Mouse (Mus musculus): Measurements from ENCODE around the gene P4hb. TPM values are rescaled to one million over a fixed set of nuclear protein-coding genes. Genes with fewer than 3 reads are reported as not detected.
A peak's percentile ranks its signal among the peaks of the same experiment; 100 is the strongest.

The P4hb gene
- polyA plus RNA-seq, 1 experiment from 2014 or later, result 800 TPM

DNA sequence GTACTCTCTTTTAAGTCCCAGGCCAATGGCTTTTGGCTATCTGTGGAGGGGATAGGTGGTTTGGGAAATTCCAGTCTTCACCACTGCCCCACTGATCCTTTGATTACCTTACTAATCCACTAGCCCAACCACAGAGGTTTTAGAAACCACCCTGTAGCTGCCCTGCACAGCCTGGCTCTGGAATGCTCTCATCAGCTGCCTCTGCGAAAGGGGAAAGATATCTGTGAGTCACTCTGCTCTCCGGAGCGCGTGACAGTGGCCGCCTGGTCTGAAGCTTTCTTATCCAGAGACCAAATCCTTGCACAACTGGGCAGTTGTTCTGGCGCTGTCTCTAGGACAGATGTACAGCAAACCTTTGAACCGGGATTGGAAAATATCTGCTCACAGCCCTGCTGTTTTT lies 18.2 kb downstream of the P4hb start:
- H3K9ac ChIP-seq (ENCODE audit: low read length), result no peak overlapping the region
- 71% methylated on average over 7 of the region's 7 CpGs for WGBS
- no peak overlapping the region for H3K4me2 ChIP-seq (ENCODE audit: low read length)
- H3K27ac ChIP-seq (ENCODE audit: low read depth), result no peak overlapping the region
- DNase-seq (ENCODE audit: low spot score) (no peak), ATAC-seq (replicated peaks; ENCODE audit: low FRiP score, low TSS enrichment, low read depth) (no peak)
- H3K4me3 ChIP-seq (ENCODE audit: low read depth, low read length), result no peak overlapping the region
- peaks cover 9% of the 10 kb centered on the region for H3K36me3 ChIP-seq (ENCODE audit: control insufficient read depth, insufficient read depth, low read length)
- peaks cover 4% of the 10 kb centered on the region for H3K4me1 ChIP-seq (replicated peaks; ENCODE audit: control insufficient read depth, insufficient read depth, low read length)
- H3K9me3 ChIP-seq (ENCODE audit: control insufficient read depth, low read length), result peaks cover 3% of the 10 kb centered on the region; the same call in 1 of the 2 replicates
- no peaks in the 10 kb centered on the region for H3K27me3 ChIP-seq (replicated peaks; ENCODE audit: control insufficient read depth, insufficient read depth, low read length)

DNA sequence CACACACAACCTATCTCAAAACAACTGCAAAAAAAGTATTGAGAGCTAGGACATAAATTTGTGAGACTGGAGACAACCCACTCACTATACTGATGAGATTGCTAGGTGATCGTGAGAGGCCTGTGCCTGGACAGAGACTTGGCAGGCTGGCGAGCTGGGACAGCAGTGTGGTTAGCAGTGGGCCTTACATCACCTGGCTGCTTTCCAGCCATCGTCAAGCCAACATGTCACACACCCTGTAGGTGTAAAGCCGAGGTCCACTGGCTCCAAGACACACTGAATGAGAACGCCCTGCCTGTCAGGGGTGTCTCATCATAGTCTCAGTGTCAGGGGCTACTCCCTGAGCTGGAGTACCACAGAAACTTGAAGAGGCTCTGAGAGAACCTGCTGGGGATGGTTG lies 20.3 kb downstream of the P4hb start:
- Histone ChIP-seq H3K9me3 (ENCODE audit: control insufficient read depth, low read length) (peaks cover 2% of the 10 kb centered on the region; the same call in 1 of the 2 replicates), H3K4me1 (replicated peaks; ENCODE audit: control insufficient read depth, insufficient read depth, low read length) (peaks cover 15% of the 10 kb centered on the region), H3K27me3 (replicated peaks; ENCODE audit: control insufficient read depth, insufficient read depth, low read length) (no peaks in the 10 kb centered on the region), H3K4me3 (ENCODE audit: low read depth, low read length) (no peak overlapping the region), H3K36me3 (ENCODE audit: control insufficient read depth, insufficient read depth, low read length) (no peaks in the 10 kb centered on the region), H3K4me2 (ENCODE audit: low read length) (no peak overlapping the region), H3K27ac (ENCODE audit: low read depth) (no peak overlapping the region), H3K9ac (ENCODE audit: low read length) (no peak overlapping the region)
- WGBS, result 73% methylated on average over 5 of the region's 5 CpGs
- no peak for DNase-seq (ENCODE audit: low spot score)
- ATAC-seq (replicated peaks; ENCODE audit: low FRiP score, low TSS enrichment, low read depth), result no peak

DNA sequence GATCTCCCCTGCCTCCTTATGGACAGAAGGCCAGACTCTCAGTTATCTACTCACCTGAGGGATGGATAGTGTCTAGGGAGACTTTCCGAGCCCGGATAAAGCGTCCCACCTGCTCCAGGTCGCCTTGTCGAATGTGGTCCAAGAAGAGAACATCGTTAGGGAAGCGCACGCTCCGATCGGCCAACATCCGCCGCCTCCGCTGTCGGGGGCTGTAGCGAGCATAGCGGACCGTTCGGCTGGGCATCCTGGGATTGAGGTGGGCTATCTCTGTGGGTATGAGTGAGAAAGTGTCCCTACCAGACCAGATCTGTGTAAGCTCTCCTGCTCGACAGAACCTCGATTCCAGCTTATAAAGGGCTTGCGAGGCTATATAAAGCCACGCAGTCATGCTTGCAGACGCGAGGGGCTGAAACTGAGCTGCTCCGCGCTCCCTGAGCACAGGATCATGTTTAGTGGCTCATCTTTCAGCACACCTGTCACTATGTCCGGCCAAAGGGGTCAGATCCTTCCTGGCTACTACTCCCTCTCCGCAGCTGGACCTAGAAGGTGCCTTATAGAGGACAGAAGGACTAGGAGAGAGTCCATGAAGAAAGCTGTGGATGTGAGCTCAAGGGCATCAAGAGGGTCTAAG lies 22.1 kb downstream of the P4hb start, which contains the start of gene Ppp1r27:
Gene Ppp1r27 (minus strand): TSS at position 323 of the 631 bp plus-strand sequence.
- H3K27ac ChIP-seq (ENCODE audit: low read depth), result 0 out of 2 replicates have a peak within 1 kb of the TSS, but pooled peaks have one; percentile 84
- DNase-seq (ENCODE audit: low spot score), result no peak
- WGBS, result 93% methylated on average over 28 of the region's 28 CpGs
- peak within 1 kb of the TSS; percentile 89 for H3K9ac ChIP-seq (ENCODE audit: low read length)
- no peaks in the 10 kb centered on the region for H3K27me3 ChIP-seq (replicated peaks; ENCODE audit: control insufficient read depth, insufficient read depth, low read length)
- no peaks in the 10 kb centered on the region for H3K9me3 ChIP-seq (ENCODE audit: control insufficient read depth, low read length)
- peak within 1 kb of the TSS; percentile 89 for H3K4me2 ChIP-seq (ENCODE audit: low read length)
- H3K4me1 ChIP-seq (replicated peaks; ENCODE audit: control insufficient read depth, insufficient read depth, low read length), result peaks cover 15% of the 10 kb centered on the region
- no peak for ATAC-seq (replicated peaks; ENCODE audit: low FRiP score, low TSS enrichment, low read depth)
- peaks cover 4% of the 10 kb centered on the region; the same call in 1 of the 2 replicates for H3K36me3 ChIP-seq (ENCODE audit: control insufficient read depth, insufficient read depth, low read length)
- H3K4me3 ChIP-seq (ENCODE audit: low read depth, low read length), result peak within 1 kb of the TSS; percentile 83

DNA sequence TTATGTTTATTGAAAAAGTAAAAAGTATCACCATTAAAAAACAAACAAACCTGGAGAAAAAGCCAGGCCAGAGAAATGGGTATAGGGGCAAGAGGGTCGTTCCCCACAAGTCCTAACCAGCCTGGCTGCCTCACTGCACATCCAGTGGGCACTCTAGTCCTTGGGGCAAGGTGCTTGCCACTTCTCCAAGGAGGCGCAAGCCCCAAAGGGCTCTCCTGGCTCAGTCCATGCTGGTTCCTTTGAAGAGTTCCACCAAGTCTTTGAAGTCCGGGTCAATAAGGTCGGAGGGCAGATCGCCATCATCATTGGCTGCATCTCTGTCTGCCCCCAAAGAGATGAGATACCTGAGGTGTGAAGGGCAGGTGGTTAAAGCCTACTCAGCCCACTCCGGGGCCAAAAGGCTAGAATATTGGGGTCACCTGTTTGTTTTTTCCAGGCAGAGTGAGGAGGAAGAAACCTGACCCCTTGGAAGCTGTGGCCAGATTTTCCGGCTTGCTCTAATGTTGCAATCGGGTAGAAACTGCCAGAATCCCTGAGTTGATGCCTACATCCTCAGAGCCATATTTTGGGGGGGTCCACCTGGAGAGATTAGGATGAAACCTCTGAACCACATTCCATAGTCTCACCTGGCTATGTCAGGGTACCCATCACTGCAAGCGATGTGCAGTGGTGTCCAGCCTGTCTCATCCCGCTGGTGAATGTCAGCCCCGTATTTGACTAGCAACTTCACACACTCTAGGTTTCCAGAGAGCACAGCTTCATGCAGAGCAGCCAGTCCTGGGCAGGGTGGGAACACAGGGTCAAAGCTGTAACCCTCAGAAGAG lies 22.9 kb downstream of the P4hb start:
- H3K27me3 ChIP-seq (replicated peaks; ENCODE audit: control insufficient read depth, insufficient read depth, low read length), result no peaks in the 10 kb centered on the region
- H3K27ac ChIP-seq (ENCODE audit: low read depth), result peak overlapping the region; percentile 84; the same call in 1 of the 2 replicates
- WGBS, result 66% methylated on average over 11 of the region's 11 CpGs
- ATAC-seq (replicated peaks; ENCODE audit: low FRiP score, low TSS enrichment, low read depth) (peak; percentile 41), DNase-seq (ENCODE audit: low spot score) (no peak)
- peaks cover 5% of the 10 kb centered on the region for H3K36me3 ChIP-seq (ENCODE audit: control insufficient read depth, insufficient read depth, low read length)
- H3K4me2 ChIP-seq (ENCODE audit: low read length), result peak overlapping the region; percentile 89
- H3K4me3 ChIP-seq (ENCODE audit: low read depth, low read length), result peak overlapping the region; percentile 83
- H3K9me3 ChIP-seq (ENCODE audit: control insufficient read depth, low read length), result no peaks in the 10 kb centered on the region
- peak overlapping the region; percentile 89 for H3K9ac ChIP-seq (ENCODE audit: low read length)
- peaks cover 15% of the 10 kb centered on the region for H3K4me1 ChIP-seq (replicated peaks; ENCODE audit: control insufficient read depth, insufficient read depth, low read length)

GRCm38 (mm10) chr11:120549168-120549945 lies 23.7 kb downstream of the P4hb start, which contains the start of gene Mcrip1:
Gene Mcrip1, minus strand, starts transcription at chr11:120549727.
- no peaks in the 10 kb centered on the region for H3K9me3 ChIP-seq (ENCODE audit: control insufficient read depth, low read length)
- H3K27me3 ChIP-seq (replicated peaks; ENCODE audit: control insufficient read depth, insufficient read depth, low read length), result no peaks in the 10 kb centered on the region
- H3K36me3 ChIP-seq (ENCODE audit: control insufficient read depth, insufficient read depth, low read length), result peaks cover 13% of the 10 kb centered on the region
- peak within 1 kb of the TSS; percentile 83 for H3K4me3 ChIP-seq (ENCODE audit: low read depth, low read length)
- peak within 1 kb of the TSS; percentile 89 for H3K4me2 ChIP-seq (ENCODE audit: low read length)
- DNase-seq (ENCODE audit: low spot score) (peak; percentile 91), ATAC-seq (replicated peaks; ENCODE audit: low FRiP score, low TSS enrichment, low read depth) (peak; percentile 82)
- WGBS, result under 1% methylated on average over 76 of the region's 87 CpGs
- H3K4me1 ChIP-seq (replicated peaks; ENCODE audit: control insufficient read depth, insufficient read depth, low read length), result peaks cover 15% of the 10 kb centered on the region
- peak within 1 kb of the TSS; percentile 89 for H3K9ac ChIP-seq (ENCODE audit: low read length)
- peak within 1 kb of the TSS; percentile 84 for H3K27ac ChIP-seq (ENCODE audit: low read depth)

GRCm38 (mm10) chr11:120548786-120549167 lies 24.3 kb downstream of the P4hb start:
- Histone ChIP-seq H3K9me3 (ENCODE audit: control insufficient read depth, low read length) (no peaks in the 10 kb centered on the region), H3K4me3 (ENCODE audit: low read depth, low read length) (peak overlapping the region; percentile 83), H3K4me2 (ENCODE audit: low read length) (peak overlapping the region; percentile 89), H3K27me3 (replicated peaks; ENCODE audit: control insufficient read depth, insufficient read depth, low read length) (no peaks in the 10 kb centered on the region), H3K9ac (ENCODE audit: low read length) (peak overlapping the region; percentile 89), H3K36me3 (ENCODE audit: control insufficient read depth, insufficient read depth, low read length) (peaks cover 19% of the 10 kb centered on the region), H3K4me1 (replicated peaks; ENCODE audit: control insufficient read depth, insufficient read depth, low read length) (peaks cover 15% of the 10 kb centered on the region), H3K27ac (ENCODE audit: low read depth) (peak overlapping the region; percentile 84)
- 18% methylated on average over 7 of the region's 7 CpGs for WGBS
- ATAC-seq (replicated peaks; ENCODE audit: low FRiP score, low TSS enrichment, low read depth), result no peak
- DNase-seq (ENCODE audit: low spot score), result no peak

DNA sequence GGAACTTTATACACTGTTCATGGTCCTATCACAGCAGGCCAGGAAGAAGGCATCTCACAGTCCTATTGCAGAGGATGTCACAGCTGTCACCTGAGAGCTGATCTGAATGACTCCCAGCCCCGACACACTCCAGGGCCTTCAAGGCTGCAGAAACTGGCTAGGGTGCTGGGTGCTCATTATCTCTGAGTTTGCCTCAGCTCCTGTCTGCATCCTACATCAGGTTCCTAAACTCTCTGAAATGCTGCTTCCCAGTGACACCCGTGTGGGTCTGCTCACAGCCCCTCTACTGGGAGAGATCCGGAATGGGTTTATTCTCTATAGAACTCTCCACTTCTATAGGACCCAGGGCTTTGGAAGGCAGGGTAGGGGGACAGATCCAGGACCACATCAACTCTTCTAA lies 24.8 kb downstream of the P4hb start:
- peak overlapping the region; percentile 84; the same call in 1 of the 2 replicates for H3K27ac ChIP-seq (ENCODE audit: low read depth)
- no peak for ATAC-seq (replicated peaks; ENCODE audit: low FRiP score, low TSS enrichment, low read depth)
- 85% methylated on average over 3 of the region's 3 CpGs for WGBS

GRCm38 (mm10) chr11:120547469-120547868 lies 25.6 kb downstream of the P4hb start:
- no peak overlapping the region for H3K27ac ChIP-seq (ENCODE audit: low read depth)
- H3K9me3 ChIP-seq (ENCODE audit: control insufficient read depth, low read length), result no peaks in the 10 kb centered on the region
- H3K9ac ChIP-seq (ENCODE audit: low read length), result no peak overlapping the region
- WGBS, result 52% methylated on average over 2 of the region's 2 CpGs
- H3K36me3 ChIP-seq (ENCODE audit: control insufficient read depth, insufficient read depth, low read length), result peaks cover 32% of the 10 kb centered on the region
- ATAC-seq (replicated peaks; ENCODE audit: low FRiP score, low TSS enrichment, low read depth), result no peak
- no peaks in the 10 kb centered on the region for H3K27me3 ChIP-seq (replicated peaks; ENCODE audit: control insufficient read depth, insufficient read depth, low read length)
- H3K4me1 ChIP-seq (replicated peaks; ENCODE audit: control insufficient read depth, insufficient read depth, low read length), result peaks cover 15% of the 10 kb centered on the region
- H3K4me3 ChIP-seq (ENCODE audit: low read depth, low read length), result no peak overlapping the region
- no peak for DNase-seq (ENCODE audit: low spot score)
- H3K4me2 ChIP-seq (ENCODE audit: low read length), result no peak overlapping the region

More for the DNA sequence above, 24.8 kb downstream of the P4hb start:
- H3K9ac ChIP-seq (ENCODE audit: low read length), result peak overlapping the region; percentile 89
- DNase-seq (ENCODE audit: low spot score), result no peak
- H3K4me2 ChIP-seq (ENCODE audit: low read length), result peak overlapping the region; percentile 89
- no peaks in the 10 kb centered on the region for H3K27me3 ChIP-seq (replicated peaks; ENCODE audit: control insufficient read depth, insufficient read depth, low read length)
- peaks cover 15% of the 10 kb centered on the region for H3K4me1 ChIP-seq (replicated peaks; ENCODE audit: control insufficient read depth, insufficient read depth, low read length)
- H3K4me3 ChIP-seq (ENCODE audit: low read depth, low read length), result peak overlapping the region; percentile 83
- peaks cover 25% of the 10 kb centered on the region for H3K36me3 ChIP-seq (ENCODE audit: control insufficient read depth, insufficient read depth, low read length)
- no peaks in the 10 kb centered on the region for H3K9me3 ChIP-seq (ENCODE audit: control insufficient read depth, low read length)

Measured in intestine, embryonic 14.5 days (tissue).